Mouse (Mus musculus) midbrain, embryonic 11.5 days (tissue): Measurements from ENCODE around the gene Rundc3a. TPM values are rescaled to one million over a fixed set of nuclear protein-coding genes. Genes with fewer than 3 reads are reported as not detected.

Experiments
- ATAC-seq: fragments of 200-750 bp; cut with Nextera tagmentation; 2 replicates; pipeline ENCODE4 v1.8.0; 2017; ENCODE audit warnings: moderate TSS enrichment, moderate library complexity; ENCODE audit not compliant: low FRiP score
- DNase-seq: peaks from one replicate; pipeline ENCODE4 v3.0.0; 2015; ENCODE audit warnings: low spot score; ENCODE audit errors: missing footprints
- H3K27ac ChIP-seq: fragments of 300-500 bp; sonication (generic); 2 replicates; pipeline ENCODE4 v1.5.1; 2014; ENCODE audit warnings: low read depth, low read length
- H3K27me3 ChIP-seq: fragments of 300-500 bp; sonication (generic); 2 replicates; pipeline ENCODE4 v1.6.1; 2014; ENCODE audit warnings: mild to moderate bottlenecking, low read length, moderate library complexity, mixed read lengths; ENCODE audit not compliant: control insufficient read depth, insufficient read depth
- H3K36me3 ChIP-seq: fragments of 300-500 bp; sonication (generic); 2 replicates; pipeline ENCODE4 v1.6.1; 2014; ENCODE audit warnings: mild to moderate bottlenecking, low read length, moderate library complexity, mixed read lengths; ENCODE audit not compliant: control insufficient read depth, insufficient read depth
- H3K4me1 ChIP-seq: fragments of 300-500 bp; sonication (generic); 2 replicates; pipeline ENCODE4 v1.6.1; 2014; ENCODE audit warnings: low read length; ENCODE audit not compliant: control insufficient read depth, insufficient read depth
- H3K4me2 ChIP-seq: fragments of 300-500 bp; sonication (generic); 2 replicates; pipeline ENCODE4 v1.6.1; 2014; ENCODE audit warnings: mild to moderate bottlenecking, moderate library complexity
- H3K4me3 ChIP-seq: fragments of 300-500 bp; sonication (generic); 2 replicates; pipeline ENCODE4 v1.5.1; 2014; ENCODE audit warnings: low read depth, low read length
- H3K9ac ChIP-seq: fragments of 300-500 bp; sonication (generic); 2 replicates; pipeline ENCODE4 v1.6.1; 2014; ENCODE audit warnings: low read length
- H3K9me3 ChIP-seq: fragments of 300-500 bp; sonication (generic); 2 replicates; pipeline ENCODE4 v1.6.1; 2016; ENCODE audit warnings: low read length; ENCODE audit not compliant: control insufficient read depth
- WGBS: fragments of 180-500 bp; shearing (Covaris S2); extraction: QIAGEN DNeasy Blood & Tissue Kit; methylation state at CpG from one replicate; pipeline ENCODE4 v1.1.7; 2014; 5-methylcytosine and 5-hydroxymethylcytosine counted together
- polyA plus RNA-seq: library from polyadenylated mRNA; unstranded; fragments of >200 nt; fragmentation: Nextera tagmentation; extraction: Ambion mirVana; gene quantifications from 2 replicates; pipeline ENCODE4 v1.2.1, GENCODE M21; 2014

Gene Rundc3a
- polyA plus RNA-seq, 1 experiment from 2014 or later = 43.0 TPM

- Histone ChIP-seq H3K4me2 (no peak overlapping the region), H3K27me3 (no peaks in the 10 kb centered on the region), H3K36me3 (no peaks in the 10 kb centered on the region), H3K9ac (no peak overlapping the region), H3K9me3 (no peaks in the 10 kb centered on the region; the same call in 1 of the 2 replicates), H3K4me3 (no peak overlapping the region), H3K4me1 (no peaks in the 10 kb centered on the region; the same call in 1 of the 2 replicates), H3K27ac (no peak overlapping the region)
- DNase-seq = no peak
- WGBS = 72% methylated on average over 6 of the region's 6 CpGs
- no peak for ATAC-seq
Observed at GRCm38 (mm10) chr11:102424666-102425065, 31.5 kb downstream of the Rundc3a start.

- Histone ChIP-seq H3K36me3 (no peaks in the 10 kb centered on the region), H3K9ac (no peak overlapping the region), H3K27me3 (no peaks in the 10 kb centered on the region), H3K9me3 (no peaks in the 10 kb centered on the region), H3K27ac (no peak overlapping the region), H3K4me3 (no peak overlapping the region), H3K4me2 (no peak overlapping the region), H3K4me1 (peaks cover 4% of the 10 kb centered on the region)
- 87% methylated on average over 8 of the region's 8 CpGs for WGBS
- ATAC-seq (no peak), DNase-seq (no peak)
Observed at GRCm38 (mm10) chr11:102425555-102426316, 32.5 kb downstream of the Rundc3a start.

DNA sequence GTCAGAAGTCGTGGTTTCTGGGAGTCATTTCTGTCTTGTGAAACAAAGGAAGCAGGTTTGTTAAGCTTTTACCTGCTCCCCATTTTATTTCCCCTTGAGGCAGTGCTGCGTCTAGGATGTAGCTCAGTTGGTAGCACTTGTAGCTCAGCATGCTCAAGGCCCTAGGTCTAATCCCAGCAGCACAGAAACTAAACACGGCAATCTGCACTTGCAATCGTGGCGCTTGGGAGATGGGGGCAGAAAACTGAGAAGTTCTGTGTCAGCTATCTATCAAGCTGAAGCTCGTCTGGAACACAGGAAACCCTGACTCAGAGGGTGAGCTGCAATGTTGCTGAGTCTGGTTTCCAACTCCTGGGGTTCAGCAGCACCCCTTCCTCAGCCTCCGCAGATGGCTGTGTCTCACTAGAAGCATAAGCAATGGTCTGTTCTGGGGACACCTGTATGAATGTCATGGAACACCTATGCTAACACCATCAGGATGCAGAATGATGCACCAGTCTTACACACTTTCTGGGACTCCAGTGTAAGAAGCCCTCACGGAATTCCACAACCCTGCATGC is 35.9 kb downstream of the Rundc3a start:
- Histone ChIP-seq H3K27me3 (no peaks in the 10 kb centered on the region), H3K9me3 (no peaks in the 10 kb centered on the region), H3K4me2 (no peak overlapping the region), H3K4me1 (peaks cover 4% of the 10 kb centered on the region), H3K9ac (no peak overlapping the region), H3K36me3 (no peaks in the 10 kb centered on the region), H3K4me3 (no peak overlapping the region), H3K27ac (no peak overlapping the region)
- DNase-seq (no peak), ATAC-seq (no peak)
- WGBS = 73% methylated on average over 8 of the region's 8 CpGs

DNA sequence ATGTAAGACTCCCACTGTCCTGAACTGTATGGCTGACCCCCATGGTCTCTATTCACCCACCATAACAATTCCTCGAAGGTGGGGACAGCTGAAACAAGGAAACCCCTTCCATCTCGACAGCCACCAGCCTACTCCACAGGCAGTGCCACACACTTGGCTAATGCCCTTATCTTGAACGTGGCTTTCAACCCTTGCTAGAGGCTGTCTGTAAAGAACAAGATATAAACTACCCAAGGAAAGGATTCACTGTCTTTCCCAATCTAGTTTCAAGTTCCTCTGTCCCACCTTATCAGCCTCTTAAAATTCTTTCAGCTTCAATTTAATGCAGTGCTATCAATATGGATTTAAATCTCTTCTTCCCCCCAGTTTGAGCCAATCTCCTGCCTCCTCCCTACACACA is 36.3 kb downstream of the Rundc3a start:
- H3K27ac ChIP-seq = no peak overlapping the region
- DNase-seq = no peak

DNA sequence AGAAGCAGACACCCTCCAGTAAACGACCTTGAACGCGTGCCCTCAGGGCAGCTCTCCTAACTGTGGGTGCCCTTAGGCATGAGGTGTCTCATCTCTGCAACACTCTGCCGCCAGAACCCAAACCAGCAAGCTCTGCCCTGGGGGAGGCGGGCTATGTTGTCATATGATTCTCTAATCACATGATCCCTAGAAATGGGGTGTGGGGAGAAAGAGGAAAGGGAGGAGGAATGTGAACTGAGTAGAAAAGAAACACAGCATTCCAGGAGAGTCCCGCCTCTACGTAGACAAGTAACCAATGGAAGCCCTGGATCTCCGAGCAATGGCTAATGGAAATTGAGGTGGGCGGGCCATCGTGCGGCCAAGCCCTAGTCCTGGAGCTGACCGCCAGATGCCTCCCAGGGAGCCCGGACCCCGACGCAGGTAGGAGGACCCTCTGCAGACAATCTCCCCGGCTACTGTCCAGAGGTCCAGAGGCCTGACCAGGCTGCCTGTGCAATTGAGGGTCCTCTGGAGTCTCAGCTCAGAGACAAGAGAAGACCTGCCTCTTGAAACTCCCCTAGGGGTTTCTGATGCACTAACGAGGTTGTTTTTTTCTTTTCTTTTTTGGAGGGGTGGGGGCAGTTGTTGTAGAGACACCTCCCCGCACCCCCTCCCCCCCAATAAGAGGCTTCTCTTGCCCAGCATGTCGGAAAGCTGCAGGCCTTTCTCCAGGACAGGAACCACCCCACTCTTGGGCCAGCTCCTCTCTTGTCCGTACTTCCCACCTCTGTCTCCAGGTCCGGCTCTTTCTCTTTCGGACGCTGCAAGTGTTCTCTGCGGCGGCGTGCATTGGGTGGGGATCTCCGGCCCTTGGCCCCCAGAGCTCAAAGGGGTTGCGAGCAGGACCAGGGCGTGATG is 37.2 kb downstream of the Rundc3a start, which contains the start of gene Grn:
TSS of gene Grn (plus strand) at position 195 of the 897 bp plus-strand sequence.
- Histone ChIP-seq H3K27ac (no peak within 1 kb of the TSS), H3K9ac (peak within 1 kb of the TSS; percentile 50), H3K36me3 (no peaks in the 10 kb centered on the region; the same call in 1 of the 2 replicates), H3K27me3 (no peaks in the 10 kb centered on the region), H3K9me3 (no peaks in the 10 kb centered on the region), H3K4me3 (peak within 1 kb of the TSS; percentile 44), H3K4me2 (peak within 1 kb of the TSS; percentile 77), H3K4me1 (peaks cover 6% of the 10 kb centered on the region)
- WGBS = 1% methylated on average over 25 of the region's 29 CpGs
- ATAC-seq = peak; percentile 88
- DNase-seq = peak; percentile 97

More for the DNA sequence above, 36.3 kb downstream of the Rundc3a start:
- Histone ChIP-seq H3K27me3 (no peaks in the 10 kb centered on the region), H3K36me3 (no peaks in the 10 kb centered on the region), H3K4me3 (peak overlapping the region; percentile 44), H3K4me2 (peak overlapping the region; percentile 77), H3K4me1 (peaks cover 6% of the 10 kb centered on the region), H3K9me3 (no peaks in the 10 kb centered on the region), H3K9ac (peak overlapping the region; percentile 43)
- no peak for ATAC-seq
- WGBS = 49% methylated on average over 3 of the region's 3 CpGs

DNA sequence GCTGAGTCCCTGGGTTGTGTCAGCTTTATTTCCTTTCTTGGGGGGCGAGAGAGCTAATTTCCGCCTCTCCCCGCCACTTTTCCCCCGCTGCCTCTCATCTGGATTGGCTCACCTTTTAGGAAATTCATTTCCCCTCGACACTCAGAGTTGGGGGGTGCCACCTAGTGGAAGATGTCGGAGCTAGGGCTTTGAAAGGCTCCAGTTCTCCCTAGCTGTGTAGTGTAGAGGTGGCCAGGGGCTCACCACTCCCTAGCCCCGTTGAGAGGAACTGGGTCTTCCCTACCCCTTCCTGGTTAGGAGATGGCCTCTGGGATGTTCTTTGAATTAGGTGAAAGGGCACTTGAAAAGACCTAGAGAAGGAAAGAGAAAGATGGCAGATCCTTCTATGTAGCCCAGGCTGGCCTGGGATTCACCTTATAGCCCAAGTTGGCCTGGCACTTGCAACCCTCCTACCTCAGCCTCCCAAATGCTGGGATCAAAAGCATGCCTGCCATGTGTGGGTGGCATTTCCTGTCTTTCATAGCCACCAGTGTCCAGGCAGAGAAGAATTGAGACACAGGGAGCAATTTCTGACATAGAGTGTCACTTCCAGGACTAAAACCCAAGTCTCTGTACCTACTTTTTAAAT is 37.9 kb downstream of the Rundc3a start:
- H3K9me3 ChIP-seq = no peaks in the 10 kb centered on the region
- H3K9ac ChIP-seq = peak overlapping the region; percentile 50; the same call in 1 of the 2 replicates
- peak; percentile 56; the same call in 1 of the 2 replicates for ATAC-seq
- H3K27me3 ChIP-seq = no peaks in the 10 kb centered on the region
- peak overlapping the region; percentile 44 for H3K4me3 ChIP-seq
- peak; percentile 97 for DNase-seq
- no peak overlapping the region for H3K27ac ChIP-seq
- peaks cover 6% of the 10 kb centered on the region for H3K4me1 ChIP-seq
- H3K4me2 ChIP-seq = peak overlapping the region; percentile 77
- peaks cover 5% of the 10 kb centered on the region; the same call in 1 of the 2 replicates for H3K36me3 ChIP-seq
- WGBS = under 1% methylated on average over 7 of the region's 7 CpGs

DNA sequence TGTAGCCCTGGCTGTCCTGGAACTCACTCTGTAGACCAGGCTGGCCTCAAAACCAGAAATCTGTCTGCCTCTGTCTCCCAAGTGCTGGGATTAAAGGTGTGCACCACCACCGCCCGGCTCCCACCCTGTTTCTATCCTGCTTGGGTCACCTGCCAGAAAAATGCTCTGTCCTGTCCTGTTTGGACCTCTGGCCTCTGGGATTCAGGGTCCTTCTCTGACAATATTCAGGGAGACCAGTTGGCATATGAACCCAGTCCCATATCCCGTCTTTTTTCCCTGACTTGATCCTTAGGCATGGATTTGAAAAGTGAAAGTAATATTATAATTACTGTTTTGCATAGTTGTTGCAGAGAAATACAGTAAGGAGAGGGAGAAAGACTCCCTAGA is 38.5 kb downstream of the Rundc3a start:
- no peak overlapping the region for H3K4me2 ChIP-seq
- H3K27ac ChIP-seq = no peak overlapping the region
- DNase-seq (no peak), ATAC-seq (no peak)
- no peak overlapping the region for H3K9ac ChIP-seq
- H3K4me1 ChIP-seq = peaks cover 6% of the 10 kb centered on the region
- H3K36me3 ChIP-seq = peaks cover 6% of the 10 kb centered on the region; the same call in 1 of the 2 replicates
- 84% methylated on average over 3 of the region's 3 CpGs for WGBS
- H3K9me3 ChIP-seq = no peaks in the 10 kb centered on the region
- no peaks in the 10 kb centered on the region for H3K27me3 ChIP-seq
- H3K4me3 ChIP-seq = no peak overlapping the region

DNA sequence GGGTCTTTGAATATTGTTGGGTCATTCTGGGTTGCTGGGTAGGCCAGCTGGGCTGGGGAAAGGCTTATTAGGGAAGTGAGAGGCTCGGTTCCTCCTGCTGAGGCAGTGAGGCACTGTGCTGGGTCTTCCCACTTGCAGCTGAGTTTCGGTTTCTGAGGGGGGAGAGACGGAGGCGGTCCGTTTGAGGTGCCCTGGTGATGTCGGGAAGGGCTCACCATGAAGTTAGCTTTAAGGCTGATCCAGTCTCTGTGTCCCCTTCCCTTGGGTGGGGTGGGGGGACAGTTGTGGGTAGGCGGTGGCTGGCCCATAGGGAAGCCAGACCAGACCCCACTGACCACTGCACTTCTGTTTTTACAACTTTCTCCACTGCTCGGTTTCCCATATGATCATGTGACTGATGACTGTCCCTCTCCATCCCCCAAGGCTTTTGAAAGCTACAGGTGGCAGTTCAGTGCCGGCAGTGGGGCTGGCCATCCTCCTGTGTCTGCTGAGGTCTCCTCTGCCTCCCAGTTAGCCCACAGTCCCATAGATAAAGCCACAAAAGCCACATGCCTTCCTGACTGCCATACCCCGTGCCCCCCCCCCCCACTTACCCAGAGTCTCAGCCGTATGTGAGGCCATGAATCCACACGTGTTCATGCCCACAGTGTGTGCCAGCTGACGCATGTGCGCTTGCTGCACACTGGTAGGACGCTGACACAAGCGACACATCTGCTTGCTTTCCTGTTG is 39.1 kb downstream of the Rundc3a start:
- Histone ChIP-seq H3K4me1 (peaks cover 11% of the 10 kb centered on the region), H3K9ac (no peak overlapping the region), H3K27me3 (no peaks in the 10 kb centered on the region), H3K9me3 (no peaks in the 10 kb centered on the region), H3K4me2 (no peak overlapping the region), H3K4me3 (no peak overlapping the region), H3K27ac (no peak overlapping the region), H3K36me3 (peaks cover 6% of the 10 kb centered on the region; the same call in 1 of the 2 replicates)
- 70% methylated on average over 16 of the region's 16 CpGs for WGBS
- no peak for ATAC-seq
- DNase-seq = no peak
